Comparison of ENCODE assay signal across 1 mouse cellular context in genomic region chr11:87967692-87968289, GRCm38 (mm10).
TF ChIP-seq lines count a peak whose summit lies in the region.

No protein-coding gene starts in this region.

TF ChIP-seq in MEL, 35 proteins besides CTCF, POLR2A, EP300 and RAD21 (continued from another document):
- TF ChIP-seq BHLHE40 (IDR thresholded peaks at IDR 0.05; ENCODE audit: borderline replicate concordance, low read depth, low read length) (peak; percentile 56), SMC3 (IDR thresholded peaks at IDR 0.05; ENCODE audit: low read depth, low read length) (peak; percentile 86), E2F4 (IDR thresholded peaks at IDR 0.05; ENCODE audit: borderline replicate concordance, low read depth, low read length) (no peak), USF1 (IDR thresholded peaks at IDR 0.05; ENCODE audit: low read depth, low read length) (0 out of 2 replicates have a peak, but pooled peaks have one; percentile 6), GATA1 (IDR thresholded peaks at IDR 0.05; ENCODE audit: low read depth, low read length) (no peak), TBP (IDR thresholded peaks at IDR 0.05; ENCODE audit: low read depth, low read length) (0 out of 2 replicates have a peak, but pooled peaks have one; percentile 21), MYC (IDR thresholded peaks at IDR 0.05; ENCODE audit: low read depth, low read length) (peak; percentile 76), CHD2 (IDR thresholded peaks at IDR 0.05; ENCODE audit: low read length) (no peak), POLR2AphosphoS2 (IDR thresholded peaks at IDR 0.05; ENCODE audit: low read length) (no peak), KAT2A (conservative IDR thresholded peaks at IDR 0.05; ENCODE audit: low read depth, low read length) (no peak), MEF2A (IDR thresholded peaks at IDR 0.05; ENCODE audit: extremely low read depth, insufficient replicate concordance, low read depth, low read length, poor library complexity, severe bottlenecking) (no peak), ELF1 (IDR thresholded peaks at IDR 0.05; ENCODE audit: low read depth, low read length) (0 out of 2 replicates have a peak, but pooled peaks have one; percentile 23), HCFC1 (IDR thresholded peaks at IDR 0.05; ENCODE audit: low read depth, low read length) (peak; percentile 39; the same call in 1 of the 2 replicates)
